Mouse (Mus musculus) embryonic fibroblast, embryonic 13.5 days (primary cell): Measurements from ENCODE around the gene Fam241a.

Experiments
- CTCF ChIP-seq: IDR thresholded peaks from 2 replicates; pipeline ENCODE4 v1.5.1; 2011; ENCODE audit warnings: mild to moderate bottlenecking, control low read depth, low read length, moderate library complexity, borderline replicate concordance; ENCODE audit not compliant: insufficient read depth
- POLR2A ChIP-seq: IDR thresholded peaks from 2 replicates; pipeline ENCODE4 v1.6.1; 2011; ENCODE audit warnings: low read depth, mild to moderate bottlenecking, control low read depth, low read length, moderate library complexity

GRCm38 (mm10) chr3:127864242-127864641, 31.9 kb downstream of the Fam241a start:
- TF ChIP-seq POLR2A (no peak), CTCF (no peak)
